Mouse (Mus musculus): ENCODE measurements around the gene Etv6. TPM values are rescaled to one million over a fixed set of nuclear protein-coding genes. Genes with fewer than 3 reads are reported as not detected.

Gene Etv6
- total and polyA plus RNA-seq, 3 experiments, result 10.4 to 58.9 (median 28.9) TPM

DNA sequence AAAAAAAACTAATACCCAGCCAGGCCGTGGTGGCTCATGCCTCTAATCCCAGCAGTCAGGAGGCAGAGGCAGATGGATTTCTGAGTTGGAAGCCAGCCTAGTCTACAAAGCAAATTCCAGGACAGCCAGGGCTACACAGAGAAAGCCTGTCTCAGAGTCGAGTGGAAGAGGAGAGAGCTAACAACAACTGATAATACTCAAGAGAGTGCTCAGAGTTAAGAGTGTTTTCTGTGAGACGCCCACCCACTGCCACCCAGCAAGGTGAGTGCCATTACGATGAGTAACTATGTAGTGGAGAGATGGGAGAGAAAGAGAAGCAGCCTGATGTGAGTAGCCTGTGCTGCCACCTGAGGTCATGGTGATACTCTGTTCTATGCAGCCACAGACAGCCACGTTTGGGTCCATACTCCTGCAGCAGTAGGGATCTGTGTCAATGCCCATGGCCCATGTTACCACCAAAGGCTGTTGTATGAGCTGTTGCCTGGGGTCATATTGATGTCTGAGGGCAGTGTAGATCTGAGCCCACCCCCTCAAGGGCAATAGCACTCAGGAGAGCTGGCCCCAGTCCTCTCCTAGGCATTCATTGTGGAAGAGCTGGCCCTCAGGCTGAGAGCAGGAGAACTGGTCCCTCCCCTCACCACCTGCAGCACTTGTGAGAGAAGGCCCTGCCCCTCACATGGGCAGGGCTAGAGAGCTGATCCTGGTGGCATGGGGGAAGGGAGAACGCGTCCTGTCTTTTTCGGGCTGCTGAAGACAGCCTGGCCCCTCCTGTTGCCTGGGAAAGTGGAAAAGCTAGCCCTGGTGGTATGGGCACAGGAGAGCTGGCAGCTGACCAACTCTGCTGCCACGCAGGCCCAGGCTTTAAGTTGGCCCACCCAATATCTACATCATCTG is 258.4 kb downstream of the Etv6 start:
- TF ChIP-seq CTCF (IDR thresholded peaks at IDR 0.05; ENCODE audit: low read depth, low read length) (no peak), POLR2AphosphoS5 (IDR thresholded peaks at IDR 0.05; ENCODE audit: insufficient replicate concordance, low read depth, low read length) (no peak), GATA1 (IDR thresholded peaks at IDR 0.05; ENCODE audit: borderline replicate concordance, low read length) (no peak), GATA2 (IDR thresholded peaks at IDR 0.05; ENCODE audit: borderline replicate concordance, low read depth, low read length) (no peak), TAL1 (conservative IDR thresholded peaks at IDR 0.05; ENCODE audit: low read depth, low read length) (no peak)
- H3K27me3 ChIP-seq (ENCODE audit: insufficient read depth, low read length), result peaks cover 14% of the 10 kb centered on the region
- ATAC-seq (ENCODE audit: extremely low read depth, insufficient number of reproducible peaks, low FRiP score, poor library complexity, severe bottlenecking) (no peak), DNase-seq (ENCODE audit: low spot score) (no peak)
- no peaks in the 10 kb centered on the region for H3K36me3 ChIP-seq (replicated peaks)
- H3K4me3 ChIP-seq (ENCODE audit: low read depth, low read length), result no peak overlapping the region
- H3K4me1 ChIP-seq (ENCODE audit: insufficient read depth, low read depth, low read length), result no peaks in the 10 kb centered on the region
- H3K9me3 ChIP-seq (replicated peaks), result no peaks in the 10 kb centered on the region

DNA sequence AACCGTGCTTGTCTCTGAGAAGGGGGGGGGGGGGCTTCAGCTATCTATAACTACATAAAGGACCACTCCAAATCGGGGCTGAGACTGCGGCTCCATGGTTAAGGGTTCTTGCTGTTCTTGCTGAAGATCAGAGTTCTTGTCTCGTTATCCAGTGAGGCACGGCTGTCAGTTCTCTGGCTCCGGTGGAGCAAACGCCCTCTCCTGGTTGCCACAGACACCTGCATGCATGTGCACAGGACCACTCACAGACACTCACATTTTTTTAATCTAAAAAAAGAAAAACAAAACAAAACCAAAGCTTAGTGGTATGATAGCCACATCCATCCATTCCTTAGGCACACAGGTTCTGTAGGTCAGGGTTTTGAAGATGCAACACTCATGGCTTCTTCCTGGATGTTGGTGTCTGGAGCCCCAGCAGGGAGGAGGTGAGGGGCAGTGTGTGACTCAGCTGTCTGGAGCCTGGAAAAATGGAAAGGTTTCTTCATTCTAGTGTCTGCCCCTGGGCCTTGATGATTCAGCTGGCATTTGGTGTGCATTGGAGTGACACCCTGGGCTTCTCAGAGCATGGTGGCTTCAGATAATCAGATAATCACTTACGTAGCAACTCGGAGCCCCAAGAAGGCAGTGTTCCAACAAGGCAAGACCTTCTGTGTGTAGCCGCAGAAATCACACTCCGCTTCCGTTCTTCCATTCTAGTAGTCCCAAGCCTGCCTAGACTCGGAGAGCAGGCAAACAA is 262.6 kb downstream of the Etv6 start:
- Histone ChIP-seq H3K27me3 (ENCODE audit: insufficient read depth, low read length) (peaks cover 24% of the 10 kb centered on the region), H3K9me3 (replicated peaks) (no peaks in the 10 kb centered on the region), H3K4me1 (ENCODE audit: insufficient read depth, low read depth, low read length) (no peaks in the 10 kb centered on the region), H3K4me3 (ENCODE audit: low read depth, low read length) (no peak overlapping the region), H3K36me3 (replicated peaks) (no peaks in the 10 kb centered on the region)
- DNase-seq (ENCODE audit: low spot score), result no peak
- ATAC-seq (ENCODE audit: extremely low read depth, insufficient number of reproducible peaks, low FRiP score, poor library complexity, severe bottlenecking), result no peak
- TF ChIP-seq GATA2 (IDR thresholded peaks at IDR 0.05; ENCODE audit: borderline replicate concordance, low read depth, low read length), result no peak
- TF ChIP-seq GATA1 (IDR thresholded peaks at IDR 0.05; ENCODE audit: borderline replicate concordance, low read length), result no peak
- no peak for TF ChIP-seq CTCF (IDR thresholded peaks at IDR 0.05; ENCODE audit: low read depth, low read length)
- TF ChIP-seq TAL1 (conservative IDR thresholded peaks at IDR 0.05; ENCODE audit: low read depth, low read length), result no peak
- no peak for TF ChIP-seq POLR2AphosphoS5 (IDR thresholded peaks at IDR 0.05; ENCODE audit: insufficient replicate concordance, low read depth, low read length)

DNA sequence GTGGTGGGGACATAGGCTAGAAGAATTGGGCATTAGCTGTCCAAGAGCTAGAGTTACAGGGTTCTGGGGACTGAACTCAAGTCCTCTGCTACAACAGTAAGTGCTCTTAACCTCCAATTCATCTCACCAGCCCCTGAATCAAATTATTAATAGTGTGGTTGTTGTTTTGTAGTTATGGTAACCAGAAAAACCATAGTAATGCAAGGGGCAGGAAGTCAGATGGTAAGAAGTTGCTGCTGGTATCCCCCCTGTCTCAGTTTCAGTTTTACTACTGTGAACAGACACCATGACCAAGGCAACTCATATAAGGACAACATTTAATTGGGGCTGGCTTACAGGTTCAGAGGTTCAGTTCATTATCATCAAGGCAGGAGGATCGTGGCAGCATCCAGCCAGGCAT is 266.5 kb downstream of the Etv6 start:
- H3K4me1 ChIP-seq (ENCODE audit: insufficient read depth, low read depth, low read length), result no peaks in the 10 kb centered on the region
- no peaks in the 10 kb centered on the region for H3K36me3 ChIP-seq (replicated peaks)
- H3K27me3 ChIP-seq (ENCODE audit: insufficient read depth, low read length), result peaks cover 26% of the 10 kb centered on the region
- no peak overlapping the region for H3K4me3 ChIP-seq (ENCODE audit: low read depth, low read length)
- no peak for TF ChIP-seq POLR2AphosphoS5 (IDR thresholded peaks at IDR 0.05; ENCODE audit: insufficient replicate concordance, low read depth, low read length)
- no peak for TF ChIP-seq GATA1 (IDR thresholded peaks at IDR 0.05; ENCODE audit: borderline replicate concordance, low read length)
- no peak for TF ChIP-seq GATA2 (IDR thresholded peaks at IDR 0.05; ENCODE audit: borderline replicate concordance, low read depth, low read length)
- no peak for TF ChIP-seq TAL1 (conservative IDR thresholded peaks at IDR 0.05; ENCODE audit: low read depth, low read length)
- TF ChIP-seq CTCF (IDR thresholded peaks at IDR 0.05; ENCODE audit: low read depth, low read length), result no peak
- ATAC-seq (ENCODE audit: extremely low read depth, insufficient number of reproducible peaks, low FRiP score, poor library complexity, severe bottlenecking) (no peak), DNase-seq (ENCODE audit: low spot score) (no peak)
- H3K9me3 ChIP-seq (replicated peaks), result no peaks in the 10 kb centered on the region

DNA sequence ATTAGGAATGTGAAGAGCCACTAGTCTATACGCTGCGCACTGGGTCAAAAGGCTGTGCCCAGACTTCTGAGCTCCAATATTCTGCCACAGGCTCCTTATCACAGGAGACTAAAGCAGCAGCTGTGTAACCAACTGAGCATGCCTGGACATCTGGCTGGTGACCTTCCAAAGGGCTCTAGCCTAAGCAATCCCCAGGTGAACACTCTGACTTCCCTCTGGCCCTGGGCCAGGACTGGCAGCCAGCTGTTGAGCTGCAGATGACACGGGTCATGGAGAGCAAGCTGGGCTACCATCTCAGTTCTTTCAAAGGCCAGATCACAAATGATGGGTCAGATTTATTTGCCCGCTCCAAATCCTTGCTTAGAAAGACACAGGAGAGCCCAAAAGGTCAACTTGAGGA is 275.8 kb downstream of the Etv6 start:
- H3K9me3 ChIP-seq (replicated peaks), result no peaks in the 10 kb centered on the region
- H3K4me1 ChIP-seq (ENCODE audit: insufficient read depth, low read depth, low read length), result no peaks in the 10 kb centered on the region
- TF ChIP-seq GATA2 (IDR thresholded peaks at IDR 0.05; ENCODE audit: borderline replicate concordance, low read depth, low read length) (no peak), TAL1 (conservative IDR thresholded peaks at IDR 0.05; ENCODE audit: low read depth, low read length) (no peak), CTCF (IDR thresholded peaks at IDR 0.05; ENCODE audit: low read depth, low read length) (no peak), POLR2AphosphoS5 (IDR thresholded peaks at IDR 0.05; ENCODE audit: insufficient replicate concordance, low read depth, low read length) (no peak), GATA1 (IDR thresholded peaks at IDR 0.05; ENCODE audit: borderline replicate concordance, low read length) (no peak)
- DNase-seq (ENCODE audit: low spot score), result no peak
- no peak overlapping the region for H3K4me3 ChIP-seq (ENCODE audit: low read depth, low read length)
- ATAC-seq (ENCODE audit: extremely low read depth, insufficient number of reproducible peaks, low FRiP score, poor library complexity, severe bottlenecking), result no peak
- H3K27me3 ChIP-seq (ENCODE audit: insufficient read depth, low read length), result peaks cover 13% of the 10 kb centered on the region
- no peaks in the 10 kb centered on the region for H3K36me3 ChIP-seq (replicated peaks)

DNA sequence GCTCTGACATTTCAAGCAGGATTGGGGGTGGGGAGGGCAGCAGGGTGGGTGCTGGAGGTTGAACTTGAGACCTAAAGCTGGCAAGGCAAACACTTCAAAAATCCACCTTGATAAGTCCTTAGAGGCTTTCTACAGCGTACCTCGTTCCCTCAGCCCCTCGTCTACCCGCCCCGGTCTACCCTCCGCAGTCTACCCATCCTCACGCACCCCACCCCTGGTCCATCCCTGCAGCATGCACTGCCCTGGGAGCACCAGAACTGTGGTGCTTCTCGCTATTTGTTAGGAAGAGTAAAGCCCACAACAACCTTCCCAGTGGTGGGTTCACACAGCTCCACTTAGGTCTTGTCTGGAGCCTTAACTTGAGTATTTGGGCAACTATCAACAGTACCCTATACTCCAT is 277.1 kb downstream of the Etv6 start:
- peaks cover 18% of the 10 kb centered on the region for H3K27me3 ChIP-seq (ENCODE audit: insufficient read depth, low read length)
- no peaks in the 10 kb centered on the region for H3K4me1 ChIP-seq (ENCODE audit: insufficient read depth, low read depth, low read length)
- H3K36me3 ChIP-seq (replicated peaks), result no peaks in the 10 kb centered on the region
- no peak overlapping the region for H3K4me3 ChIP-seq (ENCODE audit: low read depth, low read length)
- no peaks in the 10 kb centered on the region for H3K9me3 ChIP-seq (replicated peaks)
- no peak for TF ChIP-seq TAL1 (conservative IDR thresholded peaks at IDR 0.05; ENCODE audit: low read depth, low read length)
- no peak for TF ChIP-seq GATA1 (IDR thresholded peaks at IDR 0.05; ENCODE audit: borderline replicate concordance, low read length)
- no peak for TF ChIP-seq POLR2AphosphoS5 (IDR thresholded peaks at IDR 0.05; ENCODE audit: insufficient replicate concordance, low read depth, low read length)
- no peak for TF ChIP-seq CTCF (IDR thresholded peaks at IDR 0.05; ENCODE audit: low read depth, low read length)
- no peak for TF ChIP-seq GATA2 (IDR thresholded peaks at IDR 0.05; ENCODE audit: borderline replicate concordance, low read depth, low read length)
- no peak for DNase-seq (ENCODE audit: low spot score)
- ATAC-seq (ENCODE audit: extremely low read depth, insufficient number of reproducible peaks, low FRiP score, poor library complexity, severe bottlenecking), result no peak

DNA sequence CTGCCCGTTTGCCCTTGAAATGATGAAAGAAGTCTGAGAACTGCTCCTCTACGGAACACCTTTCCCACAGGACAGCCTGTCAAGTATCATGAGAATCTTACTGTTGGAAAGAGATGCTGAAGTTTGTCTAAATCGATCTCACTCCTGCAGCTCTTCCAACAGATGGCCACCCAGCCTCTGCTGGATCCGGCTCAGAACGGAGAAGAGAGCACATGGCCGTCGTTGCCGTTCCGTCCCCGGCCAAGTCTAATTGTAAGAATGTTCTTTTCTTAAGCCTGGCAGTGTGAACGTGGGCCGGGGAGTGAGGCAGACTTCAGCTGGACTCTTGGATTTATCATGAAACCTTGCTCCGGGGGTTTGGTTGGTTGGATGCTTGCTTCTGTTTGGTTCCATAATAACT is 281.9 kb downstream of the Etv6 start:
- Histone ChIP-seq H3K4me3 (ENCODE audit: low read depth, low read length) (no peak overlapping the region), H3K36me3 (replicated peaks) (no peaks in the 10 kb centered on the region), H3K4me1 (ENCODE audit: insufficient read depth, low read depth, low read length) (no peaks in the 10 kb centered on the region), H3K9me3 (replicated peaks) (no peaks in the 10 kb centered on the region), H3K27me3 (ENCODE audit: insufficient read depth, low read length) (peaks cover 15% of the 10 kb centered on the region)
- no peak for TF ChIP-seq TAL1 (conservative IDR thresholded peaks at IDR 0.05; ENCODE audit: low read depth, low read length)
- no peak for TF ChIP-seq POLR2AphosphoS5 (IDR thresholded peaks at IDR 0.05; ENCODE audit: insufficient replicate concordance, low read depth, low read length)
- no peak for TF ChIP-seq GATA2 (IDR thresholded peaks at IDR 0.05; ENCODE audit: borderline replicate concordance, low read depth, low read length)
- no peak for TF ChIP-seq CTCF (IDR thresholded peaks at IDR 0.05; ENCODE audit: low read depth, low read length)
- TF ChIP-seq GATA1 (IDR thresholded peaks at IDR 0.05; ENCODE audit: borderline replicate concordance, low read length), result no peak
- ATAC-seq (ENCODE audit: extremely low read depth, insufficient number of reproducible peaks, low FRiP score, poor library complexity, severe bottlenecking), result no peak
- DNase-seq (ENCODE audit: low spot score), result no peak

Other genes starting within 250 kb of the Etv6 start
- gene Kap, start 181.9 kb upstream of the Etv6 start, total RNA-seq (2014; fragmentation: Nextera tagmentation), result not detected in 2 replicates
- gene Kap, start 181.9 kb upstream of the Etv6 start, total RNA-seq (2017), result not detected in 2 replicates
- gene Kap, start 181.9 kb upstream of the Etv6 start, polyA plus RNA-seq (2012), result not detected in 2 replicates

All from G1E (cell line).